Mouse (Mus musculus): ENCODE measurements around the gene Dnmbp.

Dnmbp gene

DNA sequence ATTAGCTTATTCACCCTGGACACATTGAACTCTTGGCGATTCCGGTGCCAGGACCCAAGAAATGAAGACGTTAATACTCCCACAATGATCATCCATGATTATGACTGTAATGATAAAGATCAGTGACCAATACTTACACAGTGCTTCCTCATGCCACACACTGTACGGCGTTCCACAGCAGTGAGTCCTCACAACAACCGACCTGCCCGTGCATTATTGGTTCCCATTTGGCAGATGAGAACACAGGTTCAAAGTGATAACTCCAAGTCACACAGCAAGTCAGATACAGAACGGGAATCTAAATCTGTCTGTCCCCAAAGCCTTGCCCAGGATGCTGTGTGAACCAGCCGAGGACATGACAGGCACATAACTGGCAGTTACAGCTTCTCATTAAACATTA lies 25.0 kb downstream of the Dnmbp start:
- in situ Hi-C loops (cut with MboI, MseI), result no loop called here

DNA sequence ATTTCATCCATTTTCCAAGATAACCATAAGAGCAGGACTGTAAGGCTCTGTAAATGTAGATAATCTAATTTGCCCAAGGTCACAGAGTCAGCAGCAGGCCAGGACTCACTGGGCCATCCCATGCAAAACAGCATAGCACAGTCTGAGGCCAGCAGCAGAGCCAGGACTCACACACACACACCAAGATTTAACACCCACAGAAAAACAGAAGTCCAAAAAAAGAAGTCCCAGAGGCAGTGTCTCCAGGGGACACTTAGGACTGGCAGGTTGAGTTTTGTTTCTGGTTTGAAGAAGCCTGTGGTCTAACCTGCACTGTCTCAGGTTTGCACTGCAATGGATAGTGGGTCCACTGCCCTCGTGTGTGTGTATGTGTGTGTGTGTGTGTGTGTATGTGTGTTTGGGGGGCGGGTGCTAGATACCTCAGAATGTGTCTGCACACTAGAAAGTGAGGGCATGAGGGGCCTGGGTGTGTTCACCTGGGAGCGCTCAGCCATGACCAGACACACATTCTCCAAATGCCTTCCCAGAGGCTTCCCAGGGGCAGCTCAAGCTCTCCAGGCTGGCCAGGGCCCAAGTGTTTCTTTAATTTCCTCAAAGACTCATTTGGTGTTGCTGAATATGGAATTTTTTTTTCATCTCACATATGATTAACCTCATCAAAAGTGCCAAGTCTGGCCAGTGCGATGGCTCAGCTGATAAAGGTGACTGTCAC lies 27.1 kb downstream of the Dnmbp start:
- in situ Hi-C loops (cut with MboI, MseI), result no loop called here

GRCm38 (mm10) chr19:43906492-43906891 lies 33.5 kb downstream of the Dnmbp start:
- in situ Hi-C loops (cut with MboI, MseI), result no loop called here

- in situ Hi-C loops (cut with MboI, MseI), result no loop called here
Observed at GRCm38 (mm10) chr19:43905985-43906384, 34.0 kb downstream of the Dnmbp start.

GRCm38 (mm10) chr19:43905136-43905535 lies 34.9 kb downstream of the Dnmbp start:
- in situ Hi-C loops (cut with MboI, MseI), result no loop called here

DNA sequence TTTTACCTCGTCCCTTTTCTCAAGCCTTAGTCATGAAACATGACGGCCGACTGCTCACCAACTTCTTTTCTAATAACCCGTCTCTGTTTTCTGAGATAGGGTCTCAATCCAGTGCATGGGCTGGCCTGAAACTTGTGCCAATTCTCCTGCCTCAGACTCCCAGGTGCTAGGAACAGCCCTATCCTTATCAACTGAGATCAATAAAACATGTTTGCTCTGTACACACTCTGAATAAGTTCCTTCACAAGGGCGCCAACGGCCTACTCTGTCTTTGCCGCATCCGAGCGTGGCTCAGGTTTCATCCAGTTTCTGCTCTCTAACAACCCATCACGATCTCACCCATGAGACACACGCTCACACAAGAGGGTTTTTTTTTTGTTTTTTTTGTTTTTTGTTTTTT lies 35.7 kb downstream of the Dnmbp start:
- in situ Hi-C loops (cut with MboI, MseI), result no loop called here

GRCm38 (mm10) chr19:43902887-43903286 lies 37.1 kb downstream of the Dnmbp start:
- in situ Hi-C loops (cut with MboI, MseI), result no loop called here

DNA sequence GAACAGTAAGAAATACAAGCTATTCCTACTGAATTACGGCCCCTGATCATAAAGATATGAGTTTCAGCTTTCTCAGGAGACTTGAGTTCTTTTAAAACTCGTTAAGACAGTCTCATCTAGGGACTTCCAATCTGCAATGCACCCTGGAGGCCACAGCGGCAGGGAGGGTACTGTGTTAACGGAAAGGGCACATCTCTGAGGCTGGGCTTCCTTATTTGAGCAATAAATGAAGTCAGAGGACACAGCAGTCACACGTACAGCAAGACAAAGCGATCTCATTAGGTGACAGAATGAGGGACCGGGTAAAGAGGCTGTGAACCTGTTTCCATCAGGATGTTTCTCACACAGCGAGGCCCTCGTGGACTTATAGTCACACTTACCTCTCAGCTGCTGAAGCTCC lies 39.3 kb downstream of the Dnmbp start:
- in situ Hi-C loops (cut with MboI, MseI), result no loop called here

- in situ Hi-C loops (cut with MboI, MseI), result no loop called here
Observed at GRCm38 (mm10) chr19:43898547-43898946, 41.4 kb downstream of the Dnmbp start.

- in situ Hi-C loops (cut with MboI, MseI), result no loop called here
Observed at GRCm38 (mm10) chr19:43896441-43896840, 43.5 kb downstream of the Dnmbp start.

DNA sequence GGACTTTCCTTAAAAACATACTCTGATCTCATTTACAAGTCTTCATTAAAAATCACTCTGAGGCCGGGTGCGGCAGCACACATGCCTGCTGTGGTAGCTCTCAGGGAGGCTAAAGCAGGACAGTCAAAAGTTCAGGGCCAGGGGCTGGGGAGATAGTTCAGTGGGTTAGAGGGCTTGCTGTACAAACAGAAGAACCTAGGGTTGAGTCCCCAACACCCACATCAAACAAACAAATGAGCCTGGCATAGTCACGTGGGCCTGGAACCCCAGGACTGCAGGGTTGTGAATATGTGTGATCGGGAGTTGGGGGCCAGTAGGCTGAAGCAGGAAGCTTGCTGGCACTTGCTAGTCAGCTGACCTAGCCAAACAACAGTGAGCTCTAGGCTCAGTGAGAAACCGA lies 44.0 kb downstream of the Dnmbp start:
- in situ Hi-C loops (cut with MboI, MseI), result no loop called here

- in situ Hi-C loops (cut with MboI, MseI), result no loop called here
Observed at GRCm38 (mm10) chr19:43894821-43895220, 45.2 kb downstream of the Dnmbp start.

- in situ Hi-C loops (cut with MboI, MseI), result no loop called here
Observed at GRCm38 (mm10) chr19:43894070-43894469, 45.9 kb downstream of the Dnmbp start.

DNA sequence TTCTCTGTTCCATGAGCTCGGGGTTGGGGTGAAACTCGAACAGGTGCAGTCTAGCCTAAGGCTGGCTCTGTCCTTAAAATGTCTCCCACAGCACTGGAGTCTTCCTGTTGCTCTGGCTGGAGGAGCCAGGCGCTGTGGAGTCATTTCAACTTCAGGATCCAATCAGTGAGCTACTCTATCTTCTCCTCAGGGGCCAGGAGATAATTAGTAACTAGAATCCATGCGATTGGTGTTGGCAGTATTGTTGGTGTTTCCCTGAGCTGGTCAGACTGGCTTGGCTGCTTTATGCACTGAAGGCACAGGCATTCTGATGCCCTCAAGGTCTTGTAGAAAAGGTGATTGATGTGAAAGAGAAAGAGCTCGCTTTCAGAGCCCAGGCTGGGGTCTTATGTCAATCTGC lies 49.5 kb downstream of the Dnmbp start:
- in situ Hi-C loops (cut with MboI, MseI), result no loop called here

- in situ Hi-C loops (cut with MboI, MseI), result no loop called here
Observed at GRCm38 (mm10) chr19:43887725-43888124, 52.3 kb downstream of the Dnmbp start.

DNA sequence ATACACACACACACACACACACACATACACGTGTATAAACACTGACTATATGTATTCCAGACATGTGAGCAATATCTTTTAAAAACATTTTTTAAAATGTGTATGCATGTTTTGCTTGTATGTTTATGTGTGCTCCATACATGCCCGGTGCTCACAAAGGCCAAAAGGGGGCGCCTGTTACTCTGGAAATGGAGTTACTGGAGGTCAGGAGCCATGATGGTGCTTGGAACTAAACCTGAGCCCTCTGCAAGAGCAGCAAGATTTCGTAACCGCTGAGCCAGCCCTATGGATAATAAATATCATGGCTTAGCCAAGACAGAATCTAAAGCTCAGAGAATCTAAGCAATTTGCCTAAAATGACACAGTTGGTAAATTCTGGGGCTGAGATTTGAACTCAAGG lies 52.7 kb downstream of the Dnmbp start:
- in situ Hi-C loops (cut with MboI, MseI), result no loop called here

DNA sequence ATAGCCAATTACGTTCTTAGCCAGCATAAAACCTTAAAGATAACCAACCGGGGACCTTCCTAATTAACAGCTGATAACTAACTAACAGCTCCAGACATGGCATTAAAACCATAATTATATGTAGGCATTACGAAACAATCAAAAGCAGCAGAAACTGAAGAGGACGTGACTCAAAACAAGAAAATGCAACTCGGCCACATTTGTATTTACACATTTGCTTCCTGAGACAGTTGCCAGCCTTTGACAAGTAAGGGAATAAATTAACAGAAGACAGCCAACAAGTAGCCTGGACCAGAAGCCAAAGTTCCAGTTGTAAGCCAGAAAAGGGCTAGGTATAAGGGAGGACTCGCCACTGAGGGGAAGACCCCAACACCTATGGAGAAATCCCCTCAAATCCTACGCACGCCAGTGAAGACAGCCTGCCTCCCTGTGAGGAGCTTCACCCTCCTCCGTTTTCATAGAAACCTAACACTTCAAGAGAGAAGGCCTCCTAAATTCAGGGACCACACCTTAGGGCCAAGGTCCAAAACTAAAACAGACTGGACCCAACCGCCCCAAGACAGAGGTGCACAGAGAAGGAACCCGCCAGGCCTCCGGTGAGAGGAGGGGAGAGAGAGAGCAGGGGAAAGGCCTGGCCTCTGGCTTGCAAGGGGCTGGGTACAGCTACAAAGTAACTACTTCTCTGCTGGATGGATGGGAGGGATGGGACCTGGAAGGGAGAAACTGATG lies 53.5 kb downstream of the Dnmbp start:
- in situ Hi-C loops (cut with MboI, MseI), result no loop called here

DNA sequence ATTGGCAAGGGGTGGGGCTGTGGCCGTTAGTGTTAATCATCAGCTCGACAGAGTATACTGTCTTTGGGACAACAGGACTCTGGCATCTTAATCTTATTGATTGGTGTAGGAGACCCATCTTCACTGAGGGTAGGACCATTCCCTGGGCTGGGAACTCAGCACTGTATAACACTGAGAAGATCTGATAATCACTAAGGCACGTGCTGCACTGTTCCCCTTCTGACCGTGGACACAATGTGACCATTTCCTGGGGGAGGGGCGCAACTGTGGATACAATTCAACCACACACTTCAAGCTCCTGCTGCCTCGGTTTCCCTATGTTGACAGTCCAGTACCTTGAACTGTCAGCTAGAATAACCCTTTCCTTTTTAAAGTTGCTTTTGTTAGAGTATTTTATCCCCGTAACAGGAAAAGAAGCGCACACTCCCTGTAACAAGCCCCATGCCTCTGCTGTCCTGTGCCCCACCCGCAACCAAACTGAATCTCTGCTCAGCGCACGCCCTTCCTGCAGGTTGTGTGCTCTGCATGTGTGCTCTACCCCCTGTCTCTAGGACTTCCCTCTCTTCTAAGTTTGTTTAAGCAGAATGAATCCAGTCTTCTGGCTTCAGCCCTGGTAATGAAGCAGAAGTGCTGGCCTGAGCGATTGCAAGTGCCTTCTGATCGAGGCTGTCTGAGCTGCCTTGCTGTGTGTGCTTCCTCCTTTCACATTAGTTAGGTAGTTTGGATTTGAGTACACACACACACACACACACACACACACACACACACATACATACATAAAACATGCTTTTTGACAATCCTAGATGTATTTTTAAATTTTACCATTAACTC lies 55.1 kb downstream of the Dnmbp start:
- in situ Hi-C loops (cut with MboI, MseI), result no loop called here

DNA sequence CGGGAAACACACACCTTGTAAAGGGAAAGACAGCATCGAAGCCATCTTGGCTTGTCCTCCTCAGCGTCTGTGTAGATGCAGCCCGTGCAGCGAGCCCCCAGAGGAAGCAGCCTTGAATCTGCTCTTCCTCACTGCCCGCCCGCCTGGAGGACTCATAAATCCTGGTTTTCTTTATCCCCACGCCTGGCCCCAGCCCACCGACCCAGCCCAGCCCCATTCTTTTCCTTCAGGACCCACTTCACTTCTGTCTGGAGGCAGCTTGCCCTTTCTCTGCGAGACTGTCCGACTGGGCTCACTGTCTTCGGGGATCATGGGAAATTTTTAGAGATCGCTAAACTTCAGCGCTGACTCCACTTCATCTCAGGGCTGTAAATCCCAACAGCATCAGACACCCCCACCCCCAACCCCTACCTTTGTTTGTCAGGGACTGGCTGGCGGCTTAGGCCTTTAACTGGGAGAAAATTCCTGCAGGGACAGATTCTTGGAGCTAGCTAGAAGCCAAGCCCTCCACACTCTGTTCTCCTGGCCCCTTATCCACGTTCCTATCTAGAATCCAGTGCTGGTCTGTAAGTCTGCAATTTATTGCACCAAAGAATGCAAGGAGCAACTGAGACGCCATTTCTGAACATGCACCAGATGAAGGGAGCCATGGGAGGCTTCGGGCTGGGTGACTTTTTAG lies 57.0 kb downstream of the Dnmbp start:
- in situ Hi-C loops (cut with MboI, MseI), result no loop called here

DNA sequence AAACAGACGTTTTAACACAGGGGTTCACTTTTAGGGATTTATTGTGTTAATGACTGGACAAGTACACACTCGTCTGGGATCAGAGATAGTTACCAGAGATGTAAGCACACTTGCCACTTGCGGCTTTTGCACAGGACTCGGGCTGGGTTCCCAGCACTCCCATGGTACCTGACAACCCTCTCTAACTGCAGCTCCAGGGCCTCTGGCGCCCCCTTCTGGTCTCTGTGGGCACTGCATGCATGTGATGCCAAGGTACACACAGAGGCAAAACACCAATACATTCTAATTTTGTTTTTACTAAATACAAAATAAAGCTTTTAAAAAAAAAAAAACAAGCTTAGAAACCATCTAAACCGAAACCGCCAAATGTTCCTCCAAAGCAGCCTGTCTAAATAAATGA lies 58.4 kb downstream of the Dnmbp start:
- in situ Hi-C loops (cut with MboI, MseI), result no loop called here

DNA sequence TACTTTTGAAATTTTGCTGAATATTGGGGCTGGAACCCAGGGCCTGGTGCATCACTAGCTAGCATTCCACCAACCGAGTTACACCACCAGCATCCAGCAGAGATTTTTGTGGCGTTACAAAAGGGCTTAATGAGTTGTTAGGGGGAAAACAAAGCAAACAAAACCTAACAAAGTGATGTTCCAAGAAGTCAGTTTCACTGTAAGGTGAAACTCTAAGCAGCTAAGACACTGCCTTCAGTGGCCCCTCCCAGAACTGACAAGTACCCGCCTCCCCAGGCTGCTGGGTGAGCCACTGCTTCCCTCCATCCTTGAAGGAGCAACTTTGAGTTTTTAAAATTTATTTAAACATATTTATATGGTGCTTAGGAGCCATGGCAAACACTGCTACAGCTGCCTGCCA lies 59.6 kb downstream of the Dnmbp start:
- in situ Hi-C loops (cut with MboI, MseI), result no loop called here

All from regulatory T cell (primary cell).